Mouse (Mus musculus): ENCODE measurements around the gene S100a3. TPM values are rescaled to one million over a fixed set of nuclear protein-coding genes. Genes with fewer than 3 reads are reported as not detected.

The S100a3 gene
- polyA plus RNA-seq, 1 experiment from 2014 or later: 1.1 TPM

DNA sequence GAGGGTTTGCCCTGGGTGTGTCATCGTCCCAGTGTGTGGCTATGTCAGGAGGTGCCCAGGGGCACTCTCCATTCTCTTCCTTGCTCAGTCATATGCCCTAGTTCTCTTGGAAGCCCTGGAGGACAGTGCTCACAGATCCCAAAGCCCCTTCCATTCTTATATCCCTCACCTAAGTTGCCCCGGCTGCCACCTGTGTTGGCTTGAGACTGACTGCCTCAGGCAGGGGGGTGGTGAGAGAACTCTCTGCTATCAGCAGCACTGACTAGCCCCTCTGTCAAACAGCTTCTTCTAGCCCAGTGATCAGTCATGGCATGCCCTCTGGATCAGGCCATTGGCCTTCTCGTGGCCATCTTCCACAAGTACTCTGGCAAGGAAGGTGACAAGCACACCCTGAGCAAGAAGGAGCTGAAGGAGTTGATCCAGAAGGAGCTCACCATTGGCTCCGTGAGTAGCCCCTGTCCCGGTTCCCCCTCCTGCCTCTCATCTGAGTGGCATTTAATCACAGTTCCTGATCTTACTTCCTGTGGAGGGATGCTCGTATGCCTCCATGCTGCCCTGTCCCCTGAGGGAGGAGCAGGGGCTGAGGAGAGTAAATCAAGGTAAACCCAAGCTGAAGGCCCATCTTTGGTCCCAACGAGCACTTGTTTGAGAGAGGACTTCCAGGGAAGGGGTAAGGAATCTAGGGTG lies 53.2 kb downstream of the S100a3 start:
- peak overlapping the region; percentile 76 for H3K27ac ChIP-seq (ENCODE audit: low read length)
- ATAC-seq (no peak), DNase-seq (ENCODE audit: low spot score) (no peak)

DNA sequence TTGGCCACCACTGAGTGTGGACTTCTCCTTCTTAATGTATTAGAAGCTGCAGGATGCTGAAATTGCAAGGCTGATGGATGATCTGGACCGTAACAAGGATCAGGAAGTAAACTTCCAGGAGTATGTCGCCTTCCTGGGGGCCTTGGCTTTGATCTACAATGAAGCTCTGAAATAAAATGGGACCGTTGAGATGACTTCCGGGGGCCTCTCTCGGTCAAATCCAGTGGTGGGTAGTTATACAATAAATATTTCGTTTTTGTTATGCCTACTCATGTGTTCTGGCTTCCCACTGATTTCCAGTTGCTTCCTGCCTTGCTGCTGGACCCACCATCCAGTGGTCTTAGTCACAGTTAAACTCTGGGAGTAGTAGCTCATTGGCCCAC lies 53.8 kb downstream of the S100a3 start:
- Histone ChIP-seq H3K9me3 (ENCODE audit: low read length) (no peaks in the 10 kb centered on the region), H3K27me3 (replicated peaks; ENCODE audit: insufficient read depth, low read length) (no peaks in the 10 kb centered on the region), H3K36me3 (ENCODE audit: insufficient read depth, low read length) (no peaks in the 10 kb centered on the region), H3K4me3 (ENCODE audit: low read depth, low read length) (peak overlapping the region; percentile 39; the same call in 1 of the 2 replicates), H3K4me1 (ENCODE audit: insufficient read depth, low read depth, low read length) (peaks cover 17% of the 10 kb centered on the region), H3K9ac (replicated peaks; ENCODE audit: low read depth) (0 out of 2 replicates have a peak overlapping the region, but pooled peaks have one; percentile 54), H3K4me2 (replicated peaks; ENCODE audit: low read depth, low read length) (peak overlapping the region; percentile 65), H3K27ac (ENCODE audit: low read length) (peak overlapping the region; percentile 76)
- TF ChIP-seq CTCF (IDR thresholded peaks at IDR 0.05) (no peak), EP300 (IDR thresholded peaks at IDR 0.05) (no peak)
- 69% methylated on average over 6 of the region's 6 CpGs for WGBS
- no peak for ATAC-seq
- no peak for DNase-seq (ENCODE audit: low spot score)

More for the DNA sequence above, 53.2 kb downstream of the S100a3 start:
- Histone ChIP-seq H3K36me3 (ENCODE audit: insufficient read depth, low read length) (no peaks in the 10 kb centered on the region), H3K4me1 (ENCODE audit: insufficient read depth, low read depth, low read length) (peaks cover 17% of the 10 kb centered on the region), H3K4me2 (replicated peaks; ENCODE audit: low read depth, low read length) (peak overlapping the region; percentile 65), H3K27me3 (replicated peaks; ENCODE audit: insufficient read depth, low read length) (no peaks in the 10 kb centered on the region), H3K9me3 (ENCODE audit: low read length) (no peaks in the 10 kb centered on the region), H3K4me3 (ENCODE audit: low read depth, low read length) (peak overlapping the region; percentile 39), H3K9ac (replicated peaks; ENCODE audit: low read depth) (peak overlapping the region; percentile 54; the same call in 1 of the 2 replicates)
- no peak for TF ChIP-seq EP300 (IDR thresholded peaks at IDR 0.05)
- TF ChIP-seq CTCF (IDR thresholded peaks at IDR 0.05): no peak
- 46% methylated on average over 7 of the region's 7 CpGs for WGBS

DNA sequence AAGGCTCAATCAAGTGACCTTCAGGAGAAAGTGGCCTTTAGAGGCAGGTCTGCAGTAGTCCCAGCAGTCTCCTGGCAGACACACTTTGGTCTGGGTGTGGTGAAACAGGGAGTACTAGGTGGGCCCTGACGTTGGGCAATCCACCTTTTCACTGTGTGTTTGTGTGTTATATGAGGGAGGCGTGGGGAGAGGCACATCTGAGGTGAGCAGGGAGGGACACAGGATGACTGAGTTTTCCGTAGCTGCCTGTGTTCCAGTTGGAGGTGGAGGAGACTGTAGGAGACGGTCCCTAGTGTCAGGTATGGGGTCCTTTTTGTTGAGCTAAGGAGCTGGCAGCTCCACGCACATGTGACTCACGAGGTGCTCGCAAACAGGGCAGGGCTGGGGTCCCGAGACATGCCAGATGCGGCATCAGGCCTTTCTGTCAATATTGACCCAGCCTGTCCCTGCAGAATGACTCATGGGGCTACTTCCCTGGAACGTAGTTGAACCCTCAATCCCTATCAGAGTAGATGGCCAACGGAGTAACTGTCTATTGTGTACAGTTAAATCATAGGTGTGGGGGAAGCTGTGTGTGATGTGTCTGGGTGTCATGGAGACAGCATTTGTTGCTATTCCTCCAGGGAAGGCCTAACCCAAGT lies 54.4 kb downstream of the S100a3 start:
- H3K9ac ChIP-seq (replicated peaks; ENCODE audit: low read depth): no peak overlapping the region
- H3K4me2 ChIP-seq (replicated peaks; ENCODE audit: low read depth, low read length): peak overlapping the region; percentile 65
- no peaks in the 10 kb centered on the region for H3K9me3 ChIP-seq (ENCODE audit: low read length)
- H3K27me3 ChIP-seq (replicated peaks; ENCODE audit: insufficient read depth, low read length): no peaks in the 10 kb centered on the region
- TF ChIP-seq EP300 (IDR thresholded peaks at IDR 0.05): no peak
- TF ChIP-seq CTCF (IDR thresholded peaks at IDR 0.05): 0 out of 2 replicates have a peak, but pooled peaks have one; percentile 2
- ATAC-seq (peak; percentile 45), DNase-seq (ENCODE audit: low spot score) (peak; percentile 70)
- peak overlapping the region; percentile 39 for H3K4me3 ChIP-seq (ENCODE audit: low read depth, low read length)
- no peaks in the 10 kb centered on the region for H3K36me3 ChIP-seq (ENCODE audit: insufficient read depth, low read length)
- H3K4me1 ChIP-seq (ENCODE audit: insufficient read depth, low read depth, low read length): peaks cover 17% of the 10 kb centered on the region
- peak overlapping the region; percentile 76 for H3K27ac ChIP-seq (ENCODE audit: low read length)
- WGBS: 50% methylated on average over 11 of the region's 11 CpGs

DNA sequence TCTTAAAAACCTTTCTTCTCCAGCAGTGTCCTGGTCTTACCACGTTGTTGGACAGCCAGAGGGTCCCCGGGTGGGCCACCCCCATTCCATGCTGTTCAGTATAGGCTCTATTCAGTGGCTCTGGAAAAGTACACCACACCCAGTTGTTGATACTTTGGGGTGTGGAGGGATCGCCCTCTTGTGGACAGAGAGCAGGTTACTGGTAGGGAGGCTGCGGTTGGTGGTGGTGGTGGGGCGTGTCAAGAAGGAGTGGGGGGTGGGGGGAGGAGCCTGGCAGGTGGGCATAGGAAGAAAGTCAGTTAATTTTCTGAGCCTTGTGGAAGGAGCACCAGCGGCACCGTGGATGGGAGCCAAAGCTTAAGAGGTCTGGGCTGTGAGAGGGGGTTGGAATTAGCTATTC lies 55.0 kb downstream of the S100a3 start:
- peak overlapping the region; percentile 65 for H3K4me2 ChIP-seq (replicated peaks; ENCODE audit: low read depth, low read length)
- TF ChIP-seq CTCF (IDR thresholded peaks at IDR 0.05) (peak; percentile 91), EP300 (IDR thresholded peaks at IDR 0.05) (peak; percentile 71; the same call in 1 of the 2 replicates)
- no peaks in the 10 kb centered on the region for H3K9me3 ChIP-seq (ENCODE audit: low read length)
- H3K27me3 ChIP-seq (replicated peaks; ENCODE audit: insufficient read depth, low read length): no peaks in the 10 kb centered on the region
- H3K9ac ChIP-seq (replicated peaks; ENCODE audit: low read depth): no peak overlapping the region
- 2% methylated on average over 7 of the region's 7 CpGs for WGBS
- H3K4me1 ChIP-seq (ENCODE audit: insufficient read depth, low read depth, low read length): peaks cover 17% of the 10 kb centered on the region
- H3K27ac ChIP-seq (ENCODE audit: low read length): peak overlapping the region; percentile 76
- H3K4me3 ChIP-seq (ENCODE audit: low read depth, low read length): no peak overlapping the region
- DNase-seq (ENCODE audit: low spot score) (peak; percentile 92), ATAC-seq (peak; percentile 81)
- no peaks in the 10 kb centered on the region for H3K36me3 ChIP-seq (ENCODE audit: insufficient read depth, low read length)

DNA sequence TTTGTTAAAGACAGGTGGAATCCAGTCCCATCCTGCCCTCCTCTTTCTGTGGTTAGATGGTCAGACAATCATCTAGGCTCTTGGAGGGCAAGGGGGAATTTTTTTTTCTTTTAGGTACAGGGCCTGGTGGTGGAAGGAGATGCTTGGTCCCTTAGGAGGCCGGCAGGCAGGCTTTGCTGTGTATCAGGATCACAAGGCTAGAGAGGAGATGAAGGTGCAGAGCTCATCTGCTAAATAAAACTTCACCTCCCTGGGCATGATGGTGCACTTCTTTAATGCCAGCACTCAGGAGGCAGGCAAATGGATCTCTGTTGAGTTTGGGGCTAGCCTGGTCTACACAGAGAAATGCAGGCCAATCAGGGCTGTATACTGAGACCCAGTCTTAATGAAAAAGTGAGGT lies 55.5 kb downstream of the S100a3 start:
- TF ChIP-seq CTCF (IDR thresholded peaks at IDR 0.05): no peak
- TF ChIP-seq EP300 (IDR thresholded peaks at IDR 0.05): no peak
- no peak for DNase-seq (ENCODE audit: low spot score)
- Histone ChIP-seq H3K27me3 (replicated peaks; ENCODE audit: insufficient read depth, low read length) (no peaks in the 10 kb centered on the region), H3K4me1 (ENCODE audit: insufficient read depth, low read depth, low read length) (peaks cover 17% of the 10 kb centered on the region), H3K9ac (replicated peaks; ENCODE audit: low read depth) (no peak overlapping the region), H3K4me2 (replicated peaks; ENCODE audit: low read depth, low read length) (peak overlapping the region; percentile 65; the same call in 1 of the 2 replicates), H3K36me3 (ENCODE audit: insufficient read depth, low read length) (no peaks in the 10 kb centered on the region), H3K27ac (ENCODE audit: low read length) (no peak overlapping the region), H3K4me3 (ENCODE audit: low read depth, low read length) (no peak overlapping the region), H3K9me3 (ENCODE audit: low read length) (no peaks in the 10 kb centered on the region)
- WGBS: 46% methylated on average over 1 of the region's 1 CpGs
- no peak for ATAC-seq

DNA sequence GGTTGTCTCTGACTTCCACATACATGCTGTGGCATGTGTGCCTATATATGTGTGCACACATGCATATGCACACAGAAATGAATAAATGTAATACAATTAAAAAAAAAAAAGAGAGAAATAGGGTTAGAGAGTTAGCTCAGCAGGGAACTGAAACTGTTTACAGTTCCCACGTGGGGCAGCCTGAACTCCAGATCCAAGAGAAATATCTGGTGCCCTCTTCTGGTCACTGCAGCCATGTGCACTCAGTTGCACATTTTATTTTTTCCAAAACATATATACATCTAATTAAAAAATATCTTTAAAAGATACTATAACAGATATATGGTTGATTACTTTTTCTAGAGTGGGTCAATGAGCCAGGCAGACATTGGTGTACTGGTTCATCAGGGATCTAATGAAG lies 57.2 kb downstream of the S100a3 start:
- peak; percentile 48 for TF ChIP-seq CTCF (IDR thresholded peaks at IDR 0.05)
- TF ChIP-seq EP300 (IDR thresholded peaks at IDR 0.05): no peak
- Histone ChIP-seq H3K27me3 (replicated peaks; ENCODE audit: insufficient read depth, low read length) (no peaks in the 10 kb centered on the region), H3K9ac (replicated peaks; ENCODE audit: low read depth) (no peak overlapping the region), H3K27ac (ENCODE audit: low read length) (no peak overlapping the region), H3K4me1 (ENCODE audit: insufficient read depth, low read depth, low read length) (peaks cover 16% of the 10 kb centered on the region), H3K4me3 (ENCODE audit: low read depth, low read length) (no peak overlapping the region), H3K36me3 (ENCODE audit: insufficient read depth, low read length) (no peaks in the 10 kb centered on the region), H3K4me2 (replicated peaks; ENCODE audit: low read depth, low read length) (no peak overlapping the region), H3K9me3 (ENCODE audit: low read length) (no peaks in the 10 kb centered on the region)
- peak; percentile 40 for DNase-seq (ENCODE audit: low spot score)
- 7% methylated on average over 1 of the region's 1 CpGs for WGBS
- no peak for ATAC-seq

Data from lung, postnatal 0 days (tissue).